Mouse (Mus musculus) heart, postnatal 0 days (tissue): ENCODE results near the gene Gck. TPM values are rescaled to one million over a fixed set of nuclear protein-coding genes. Genes with fewer than 3 reads are reported as not detected.
A peak's percentile ranks its signal among the peaks of the same experiment; 100 is the strongest.

Experiments
- ATAC-seq: fragments of 200-750 bp; cut with Nextera tagmentation; 2 replicates; pipeline ENCODE4 v1.8.0; 2017; ENCODE audit warnings: low read depth, moderate number of reproducible peaks, moderate library complexity; ENCODE audit not compliant: insufficient read depth
- DNase-seq: peaks from one replicate; pipeline ENCODE4 v3.0.0-alpha.2; 2016; ENCODE audit warnings: low spot score
- H3K27ac ChIP-seq: fragments of 300-500 bp; sonication (generic); 2 replicates; pipeline ENCODE4 v1.5.1; 2014; ENCODE audit warnings: low read depth, mild to moderate bottlenecking
- H3K27me3 ChIP-seq: fragments of 300-500 bp; sonication (generic); 2 replicates; pipeline ENCODE4 v1.6.1; 2014; ENCODE audit warnings: low read length, mixed read lengths; ENCODE audit not compliant: control insufficient read depth, insufficient read depth
- H3K36me3 ChIP-seq: fragments of 300-500 bp; sonication (generic); replicated peaks from 2 replicates; pipeline ENCODE4 v1.6.1; 2014; ENCODE audit warnings: low read length, mixed read lengths; ENCODE audit not compliant: control insufficient read depth, insufficient read depth
- H3K4me1 ChIP-seq: fragments of 300-500 bp; sonication (generic); 2 replicates; pipeline ENCODE4 v1.6.1; 2014; ENCODE audit warnings: antibody characterized with exemption; ENCODE audit not compliant: control insufficient read depth, insufficient read depth
- H3K4me2 ChIP-seq: fragments of 300-500 bp; sonication (generic); 2 replicates; pipeline ENCODE4 v1.6.1; 2014; ENCODE audit warnings: low read depth, mild to moderate bottlenecking, low read length, moderate library complexity
- H3K4me3 ChIP-seq: fragments of 300-500 bp; sonication (generic); 2 replicates; pipeline ENCODE4 v1.5.1; 2014; ENCODE audit warnings: low read depth, low read length
- H3K9ac ChIP-seq: fragments of 300-500 bp; sonication (generic); replicated peaks from 2 replicates; pipeline ENCODE4 v1.6.1; 2014; ENCODE audit warnings: low read depth, low read length, mixed read lengths
- H3K9me3 ChIP-seq: fragments of 300-500 bp; sonication (generic); replicated peaks from 2 replicates; pipeline ENCODE4 v1.6.1; 2016; ENCODE audit warnings: low read length; ENCODE audit not compliant: control insufficient read depth
- CTCF ChIP-seq: IDR thresholded peaks from 2 replicates; pipeline ENCODE4 v1.5.1; 2016; ENCODE audit warnings: antibody characterized with exemption, control low read depth, low read depth
- EP300 ChIP-seq: IDR thresholded peaks from 2 replicates; pipeline ENCODE4 v1.6.1; 2016; ENCODE audit warnings: antibody characterized with exemption, low read depth
- WGBS: fragments of 180-500 bp; shearing (Covaris S2); extraction: QIAGEN DNeasy Blood & Tissue Kit; methylation state at CpG from one replicate; pipeline ENCODE4 v1.1.7; 2014; 5-methylcytosine and 5-hydroxymethylcytosine counted together
- polyA plus RNA-seq: library from polyadenylated mRNA; unstranded; fragments of >200 nt; fragmentation: Nextera tagmentation; extraction: Ambion mirVana; gene quantifications from 2 replicates; pipeline ENCODE4 v1.2.1, GENCODE M21; 2015
- total RNA-seq: library from RNA; depleted of rRNA; stranded (reverse); fragments of >200 nt; gene quantifications from 2 replicates; pipeline ENCODE4 v1.2.3, GENCODE M21; 2014; ENCODE audit warnings: low replicate concordance

Gene Gck
- total and polyA plus RNA-seq, 2 experiments from 2014 or later: 0.71 TPM; not detected in 1

- WGBS: 71% methylated on average over 3 of the region's 3 CpGs
Measured at GRCm38 (mm10) chr11:5926696-5927220, 23.1 kb downstream of the Gck start.

GRCm38 (mm10) chr11:5924699-5925098 is 25.2 kb downstream of the Gck start:
- Histone ChIP-seq H3K9ac (no peak overlapping the region), H3K4me1 (no peaks in the 10 kb centered on the region; the same call in 1 of the 2 replicates), H3K4me2 (no peak overlapping the region), H3K27ac (no peak overlapping the region), H3K27me3 (no peaks in the 10 kb centered on the region), H3K4me3 (no peak overlapping the region), H3K36me3 (no peaks in the 10 kb centered on the region), H3K9me3 (no peaks in the 10 kb centered on the region)
- TF ChIP-seq EP300 (no peak), CTCF (no peak)
- WGBS: 61% methylated on average over 8 of the region's 8 CpGs
- DNase-seq (no peak), ATAC-seq (no peak)

More at GRCm38 (mm10) chr11:5926696-5927220, 23.1 kb downstream of the Gck start:
- no peak for ATAC-seq
- H3K4me3 ChIP-seq: no peak overlapping the region
- no peak overlapping the region for H3K27ac ChIP-seq
- DNase-seq: no peak
- TF ChIP-seq CTCF (no peak), EP300 (no peak)
- H3K9me3 ChIP-seq: no peaks in the 10 kb centered on the region
- no peak overlapping the region for H3K4me2 ChIP-seq
- no peaks in the 10 kb centered on the region for H3K4me1 ChIP-seq
- no peaks in the 10 kb centered on the region for H3K36me3 ChIP-seq
- no peaks in the 10 kb centered on the region for H3K27me3 ChIP-seq
- H3K9ac ChIP-seq: no peak overlapping the region

- H3K4me3 ChIP-seq: no peak overlapping the region
- H3K4me2 ChIP-seq: no peak overlapping the region
- no peaks in the 10 kb centered on the region for H3K36me3 ChIP-seq
- H3K27me3 ChIP-seq: no peaks in the 10 kb centered on the region
- TF ChIP-seq CTCF (no peak), EP300 (no peak)
- H3K9ac ChIP-seq: no peak overlapping the region
- H3K4me1 ChIP-seq: peaks cover 15% of the 10 kb centered on the region
- DNase-seq (no peak), ATAC-seq (no peak)
- no peak overlapping the region for H3K27ac ChIP-seq
- WGBS: 42% methylated on average over 16 of the region's 17 CpGs
- H3K9me3 ChIP-seq: no peaks in the 10 kb centered on the region
Measured at GRCm38 (mm10) chr11:5920323-5920960, 29.4 kb downstream of the Gck start.

DNA sequence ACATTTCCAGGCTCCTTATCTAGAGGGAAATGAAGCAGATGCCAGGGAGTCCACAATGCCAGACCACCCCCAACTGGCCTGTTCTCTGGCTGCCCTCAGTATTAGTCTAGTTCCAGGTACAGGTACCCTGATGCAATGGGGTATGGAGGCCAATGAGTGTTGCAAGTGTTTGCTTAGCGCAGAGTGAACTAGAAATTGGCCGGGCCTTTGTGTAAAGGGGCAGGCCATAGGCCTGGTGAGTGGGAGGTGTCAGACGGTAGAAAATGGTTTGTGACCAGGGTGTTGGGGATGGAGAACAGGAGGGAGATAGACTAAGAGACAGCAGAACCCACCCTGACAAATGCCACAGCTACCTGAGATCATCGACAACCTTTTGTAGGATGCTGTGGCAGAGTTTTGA is 30.3 kb downstream of the Gck start:
- Histone ChIP-seq H3K36me3 (no peaks in the 10 kb centered on the region), H3K4me2 (no peak overlapping the region), H3K9me3 (no peaks in the 10 kb centered on the region), H3K27me3 (no peaks in the 10 kb centered on the region), H3K4me1 (peaks cover 22% of the 10 kb centered on the region), H3K27ac (no peak overlapping the region), H3K4me3 (no peak overlapping the region), H3K9ac (no peak overlapping the region)
- ATAC-seq: no peak
- no peak for DNase-seq
- 89% methylated on average over 4 of the region's 4 CpGs for WGBS
- TF ChIP-seq EP300: no peak
- no peak for TF ChIP-seq CTCF

DNA sequence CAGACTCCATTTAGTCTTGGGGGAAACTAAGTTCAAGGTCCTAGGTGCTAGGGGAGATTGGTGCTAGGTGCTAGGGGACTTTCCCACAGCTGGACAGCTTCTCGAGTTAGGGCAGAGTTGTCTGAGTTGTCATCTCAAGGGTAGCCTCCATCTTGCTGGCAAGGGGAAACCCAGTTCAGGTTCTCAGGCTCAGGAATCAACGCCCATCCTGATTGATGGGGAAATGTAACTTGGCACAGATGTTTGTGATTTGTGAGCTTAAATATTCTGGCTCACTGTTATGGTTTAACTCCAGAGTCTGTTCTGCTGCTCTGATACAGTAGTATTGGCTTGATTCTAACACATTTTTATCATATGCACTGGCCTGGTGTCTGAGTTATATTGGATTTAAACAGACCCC is 31.8 kb downstream of the Gck start:
- WGBS: 74% methylated on average over 2 of the region's 2 CpGs
- H3K9me3 ChIP-seq: no peaks in the 10 kb centered on the region
- H3K4me3 ChIP-seq: no peak overlapping the region
- no peak for TF ChIP-seq CTCF
- TF ChIP-seq EP300: no peak
- DNase-seq: no peak
- no peaks in the 10 kb centered on the region for H3K27me3 ChIP-seq
- H3K9ac ChIP-seq: no peak overlapping the region
- no peaks in the 10 kb centered on the region for H3K36me3 ChIP-seq
- H3K4me1 ChIP-seq: peaks cover 28% of the 10 kb centered on the region
- no peak overlapping the region for H3K4me2 ChIP-seq
- no peak overlapping the region for H3K27ac ChIP-seq
- no peak for ATAC-seq

GRCm38 (mm10) chr11:5916178-5916548 is 33.7 kb downstream of the Gck start:
- H3K27me3 ChIP-seq: no peaks in the 10 kb centered on the region
- no peak for TF ChIP-seq CTCF
- TF ChIP-seq EP300: no peak

More at GRCm38 (mm10) chr11:5916178-5916548, 33.7 kb downstream of the Gck start:
- Histone ChIP-seq H3K4me1 (peaks cover 28% of the 10 kb centered on the region), H3K4me3 (no peak overlapping the region), H3K4me2 (no peak overlapping the region), H3K9me3 (no peaks in the 10 kb centered on the region), H3K36me3 (no peaks in the 10 kb centered on the region), H3K27ac (0 out of 2 replicates have a peak overlapping the region, but pooled peaks have one; percentile 37), H3K9ac (no peak overlapping the region)
- 59% methylated on average over 8 of the region's 8 CpGs for WGBS
- ATAC-seq (peak; percentile 28), DNase-seq (no peak)
